Mouse (Mus musculus) liver (tissue): Measurements from ENCODE around the gene Ssh1.

Experiments
- DNase-seq: peaks from one replicate; pipeline ENCODE4 v3.0.0-alpha.2; 2020; ENCODE audit warnings: mixed read lengths

Gene Ssh1

DNA sequence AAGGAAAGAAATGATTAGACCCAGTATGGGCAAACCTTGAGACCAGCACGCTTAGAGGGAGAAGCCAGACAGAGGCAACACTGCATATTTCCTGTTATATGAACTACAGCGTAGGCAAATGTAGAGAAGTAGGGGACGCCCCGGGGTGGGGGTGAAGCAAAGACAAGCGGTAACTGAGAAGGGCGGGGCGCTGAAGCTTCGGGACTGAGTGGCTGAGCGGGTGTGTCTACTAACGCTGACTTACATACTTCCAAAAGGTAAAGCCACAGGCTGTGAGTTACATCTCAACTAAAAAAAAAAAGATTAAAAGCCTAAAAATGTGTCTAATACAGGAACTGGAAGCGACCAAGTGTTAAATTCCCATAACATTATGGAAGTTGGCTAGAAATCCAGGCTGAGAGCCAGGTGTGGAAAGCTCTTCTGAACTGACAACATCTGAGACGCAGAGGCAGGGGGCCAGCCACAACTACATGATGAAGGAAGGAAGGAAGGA, 1.3 kb downstream of the Ssh1 start:
- DNase-seq, result peak; percentile 87

DNA sequence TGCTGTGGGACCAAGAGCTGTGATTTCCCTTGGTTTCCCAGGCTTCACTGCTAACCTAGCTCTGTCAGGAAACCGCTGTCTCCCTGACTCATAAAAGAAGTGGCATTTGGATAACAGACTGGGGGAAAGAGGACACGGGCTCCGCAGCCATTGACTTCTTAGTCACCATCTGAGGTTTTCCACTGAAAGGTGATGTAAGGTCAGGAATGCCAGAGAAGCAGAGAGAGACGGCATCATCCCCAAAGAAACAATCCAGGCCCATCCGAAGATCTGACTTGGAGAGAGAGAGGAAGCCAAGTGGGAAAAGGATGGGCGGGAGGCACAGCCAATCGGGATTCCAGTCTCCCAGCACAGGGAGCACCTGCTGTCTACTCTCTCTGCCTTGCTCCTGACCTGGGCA, 2.6 kb downstream of the Ssh1 start:
- DNase-seq, result no peak

- DNase-seq, result peak; percentile 59
Measured at GRCm38 (mm10) chr5:113990593-113990992, 3.1 kb downstream of the Ssh1 start.

- peak; percentile 86 for DNase-seq
Measured at GRCm38 (mm10) chr5:113989437-113990024, 4.2 kb downstream of the Ssh1 start.

DNA sequence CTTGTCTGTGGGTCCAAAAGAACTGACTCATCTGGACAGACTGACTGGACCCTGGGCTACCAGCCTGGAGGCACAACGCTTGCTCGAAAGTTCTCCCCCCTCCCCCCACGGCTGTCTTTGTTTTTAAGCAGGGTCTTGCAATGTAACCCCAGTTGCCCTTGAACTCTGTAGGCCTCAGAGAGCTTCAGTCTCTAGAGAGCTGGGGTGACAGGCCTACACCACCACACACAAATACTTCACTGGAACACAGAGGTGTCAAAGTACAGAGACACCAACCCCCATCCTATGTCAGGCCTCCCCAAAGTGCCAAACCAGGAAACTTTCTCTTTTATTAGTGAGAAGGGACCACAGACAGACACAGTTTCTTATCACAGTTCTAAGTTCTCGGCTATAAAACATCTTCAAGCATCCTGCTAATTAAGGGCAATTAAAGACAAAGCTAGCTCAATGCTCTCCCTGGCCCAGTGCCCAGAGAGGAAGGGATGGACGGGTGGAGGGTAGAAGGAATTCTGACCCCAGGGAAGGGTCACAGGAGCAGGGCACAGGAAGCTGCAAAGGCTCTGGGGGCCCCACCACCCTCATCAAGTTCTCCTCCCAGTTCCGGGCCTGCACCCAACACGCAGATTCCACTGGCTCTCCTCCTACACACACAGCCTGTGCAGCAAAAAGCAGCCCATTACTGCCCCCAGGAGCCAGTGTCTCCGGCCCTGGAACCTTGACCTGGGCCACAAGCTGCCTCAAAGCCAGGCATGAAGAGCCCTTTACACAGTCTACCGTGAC, 7.3 kb downstream of the Ssh1 start:
- DNase-seq, result peak; percentile 62

GRCm38 (mm10) chr5:113985737-113986136, 8.0 kb downstream of the Ssh1 start:
- no peak for DNase-seq

GRCm38 (mm10) chr5:113984025-113984740, 9.5 kb downstream of the Ssh1 start:
- peak; percentile 86 for DNase-seq

- peak; percentile 44 for DNase-seq
Measured at GRCm38 (mm10) chr5:113983541-113983940, 10.2 kb downstream of the Ssh1 start.

GRCm38 (mm10) chr5:113981843-113982242, 11.9 kb downstream of the Ssh1 start:
- no peak for DNase-seq

DNA sequence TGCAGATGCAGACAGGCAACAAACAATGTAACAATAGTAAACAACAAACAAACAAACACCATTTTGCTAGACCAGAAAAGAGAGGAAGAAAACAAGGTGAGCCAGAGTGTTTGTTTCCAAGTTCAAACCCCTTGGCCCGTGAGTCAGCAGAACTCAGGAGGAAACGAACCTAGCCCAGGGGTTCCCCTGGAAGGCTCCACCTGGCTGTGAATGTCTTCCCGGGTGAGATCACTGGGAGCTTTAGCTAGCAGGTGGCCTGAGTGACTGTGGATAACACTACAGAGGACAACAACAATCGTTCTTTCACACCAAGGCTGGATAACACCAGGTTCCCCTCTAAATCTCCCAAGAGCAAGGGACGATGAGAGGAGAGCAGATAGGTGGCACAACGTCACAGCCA, 12.5 kb downstream of the Ssh1 start:
- peak; percentile 60 for DNase-seq

GRCm38 (mm10) chr5:113980511-113980910, 13.2 kb downstream of the Ssh1 start:
- peak; percentile 38 for DNase-seq

DNA sequence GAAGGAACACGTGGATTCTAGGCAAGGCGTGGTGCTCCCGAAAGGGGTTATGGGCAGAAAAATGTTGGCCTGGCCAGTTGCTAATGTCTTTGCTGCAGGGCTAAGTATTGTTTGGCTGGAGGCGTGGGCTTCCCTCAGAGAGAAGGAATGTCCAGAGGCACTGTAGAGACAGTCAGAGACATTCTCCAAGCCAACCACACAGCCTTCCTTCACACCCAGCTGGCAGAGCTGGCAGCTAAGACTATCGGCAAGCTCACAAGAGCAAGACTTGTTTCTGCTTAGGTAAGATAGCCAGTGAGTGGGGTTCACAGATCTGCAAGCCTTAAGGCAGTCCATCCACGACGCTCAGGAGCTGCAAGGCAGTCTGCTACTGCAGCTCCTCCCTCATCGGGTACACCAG, 16.4 kb downstream of the Ssh1 start:
- DNase-seq, result peak; percentile 76

GRCm38 (mm10) chr5:113976597-113976996, 17.1 kb downstream of the Ssh1 start:
- no peak for DNase-seq

DNA sequence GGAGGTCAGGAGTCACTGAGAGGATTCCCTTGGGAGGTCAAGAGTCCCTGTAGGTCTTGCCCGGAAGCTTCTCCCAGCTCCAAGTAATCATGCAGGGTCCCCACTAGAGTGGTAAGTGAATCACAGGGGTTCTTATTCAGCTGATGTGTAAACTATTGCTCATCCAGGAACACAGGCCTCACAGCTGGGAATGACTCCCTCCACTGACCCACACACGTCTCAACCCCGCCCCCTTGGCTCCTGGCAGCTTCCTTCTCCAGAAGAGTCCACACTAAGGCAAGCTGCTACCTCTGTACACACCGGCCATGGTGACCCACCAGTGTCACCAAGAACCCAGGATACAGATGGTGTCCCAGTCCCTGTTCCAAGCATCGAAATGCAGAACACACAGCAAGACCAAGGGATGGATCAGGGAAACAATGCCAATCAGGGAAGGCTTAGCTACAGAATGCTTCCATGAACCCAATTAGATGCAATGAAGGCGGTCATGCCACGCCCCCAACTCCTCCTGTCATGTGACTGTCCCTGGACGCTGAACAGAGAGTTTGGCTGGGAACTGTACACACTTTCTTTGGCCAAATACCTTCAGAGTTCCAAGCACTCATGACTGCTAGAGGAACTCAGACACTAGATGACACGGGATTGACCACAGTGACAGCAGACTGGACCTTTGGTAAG, 18.0 kb downstream of the Ssh1 start:
- DNase-seq, result peak; percentile 81

DNA sequence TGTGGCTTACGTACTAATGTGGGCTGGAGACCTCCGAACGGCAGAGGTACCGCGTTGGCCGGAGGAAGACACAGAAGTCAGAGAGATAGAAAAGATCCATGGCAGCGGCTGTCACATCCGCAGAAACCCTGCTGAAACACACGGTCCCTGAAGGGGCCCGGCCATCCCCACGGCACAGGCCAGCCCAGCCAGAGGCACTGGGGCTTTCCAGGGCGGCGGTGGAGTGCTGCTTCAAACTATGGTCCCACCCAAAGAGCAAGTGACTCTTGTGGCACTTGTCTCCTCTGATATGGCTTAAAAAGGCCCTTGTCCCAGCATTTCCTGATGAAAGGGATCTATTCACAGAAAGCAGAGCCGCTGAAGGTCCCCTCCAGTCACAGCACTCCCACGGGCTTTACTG, 19.1 kb downstream of the Ssh1 start:
- DNase-seq, result peak; percentile 79

DNA sequence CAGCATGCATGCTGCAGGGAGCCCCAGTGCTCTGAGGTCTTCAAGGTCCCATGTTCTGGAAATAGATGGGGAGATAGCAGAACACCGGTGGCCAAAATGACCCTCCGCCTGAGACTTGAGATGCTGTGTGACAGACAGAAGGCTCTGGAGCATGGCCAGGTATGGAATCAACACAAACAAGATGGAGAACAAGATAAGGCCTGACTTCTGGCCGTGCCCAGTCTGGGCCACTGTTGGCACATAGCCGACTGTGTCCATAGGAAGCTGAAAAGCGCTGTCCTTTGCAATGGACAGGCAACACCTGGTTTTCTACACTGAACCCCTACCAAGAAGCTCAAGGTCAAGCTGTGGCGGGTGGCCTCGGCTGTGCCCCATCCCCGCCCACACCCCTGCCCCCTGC, 19.9 kb downstream of the Ssh1 start:
- peak; percentile 41 for DNase-seq

DNA sequence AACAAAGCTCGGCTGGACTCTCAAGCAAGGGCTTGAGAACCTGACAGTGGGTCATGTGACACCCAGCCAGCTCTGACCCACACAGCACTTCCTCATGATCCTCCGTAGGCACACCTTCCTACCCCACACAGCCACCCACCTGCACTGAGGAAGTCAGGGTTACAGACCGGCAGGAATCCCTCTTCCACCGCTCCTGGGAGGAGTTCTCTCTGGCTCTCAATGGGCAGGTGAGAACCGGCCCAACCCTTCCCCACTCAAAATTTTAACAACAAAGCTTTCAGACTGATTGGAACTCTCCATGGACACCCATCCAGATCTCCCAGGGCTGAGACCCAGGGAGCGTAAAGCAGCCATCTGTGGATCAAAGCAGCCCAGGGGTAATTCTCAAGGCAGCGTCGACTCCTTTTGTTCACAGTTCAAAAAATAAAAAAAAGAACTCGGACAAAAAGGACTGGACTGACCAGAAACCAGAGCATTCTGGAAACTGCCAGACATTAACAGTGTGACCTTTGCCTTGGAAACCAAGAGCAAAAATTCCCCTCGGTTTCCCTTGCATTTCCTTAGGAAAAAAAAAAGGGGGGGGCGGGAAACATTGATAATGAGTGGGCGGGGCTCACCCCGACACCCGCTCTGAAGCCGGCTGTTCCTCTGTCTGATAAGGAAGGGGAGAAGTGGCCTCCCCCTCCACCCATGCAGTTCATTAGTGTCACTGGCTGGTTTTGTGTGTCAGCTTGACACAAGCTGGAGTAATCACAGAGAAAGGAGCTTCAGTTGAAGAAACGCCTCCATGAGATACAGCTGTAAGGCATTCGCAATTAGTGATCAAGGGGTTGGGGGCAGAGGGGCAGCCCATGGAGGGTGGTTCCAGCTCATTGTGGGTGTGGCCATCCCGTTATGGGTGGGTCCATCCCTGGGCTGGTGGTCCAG, 20.8 kb downstream of the Ssh1 start:
- peak; percentile 89 for DNase-seq

- DNase-seq, result no peak
Measured at GRCm38 (mm10) chr5:113971434-113971960, 22.2 kb downstream of the Ssh1 start.

DNA sequence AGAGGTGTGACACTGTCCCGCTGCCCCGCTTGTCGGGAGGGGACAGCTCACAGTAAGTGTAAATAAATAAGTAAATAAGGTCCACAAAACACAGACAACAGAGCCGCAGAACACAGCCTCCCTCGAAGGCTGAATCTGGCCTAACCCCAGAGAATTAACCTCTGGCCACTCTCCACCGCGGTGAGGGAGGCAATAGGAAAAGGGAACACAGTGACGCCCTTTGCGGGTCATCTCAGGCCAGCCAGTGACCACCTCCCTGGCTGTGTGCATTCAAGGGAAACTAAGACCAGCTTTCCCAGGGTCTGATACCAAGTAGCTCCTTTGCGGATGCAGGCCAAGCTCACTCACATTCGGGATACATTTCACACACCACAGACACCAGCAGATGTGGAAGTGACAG, 25.3 kb downstream of the Ssh1 start:
- DNase-seq, result no peak

DNA sequence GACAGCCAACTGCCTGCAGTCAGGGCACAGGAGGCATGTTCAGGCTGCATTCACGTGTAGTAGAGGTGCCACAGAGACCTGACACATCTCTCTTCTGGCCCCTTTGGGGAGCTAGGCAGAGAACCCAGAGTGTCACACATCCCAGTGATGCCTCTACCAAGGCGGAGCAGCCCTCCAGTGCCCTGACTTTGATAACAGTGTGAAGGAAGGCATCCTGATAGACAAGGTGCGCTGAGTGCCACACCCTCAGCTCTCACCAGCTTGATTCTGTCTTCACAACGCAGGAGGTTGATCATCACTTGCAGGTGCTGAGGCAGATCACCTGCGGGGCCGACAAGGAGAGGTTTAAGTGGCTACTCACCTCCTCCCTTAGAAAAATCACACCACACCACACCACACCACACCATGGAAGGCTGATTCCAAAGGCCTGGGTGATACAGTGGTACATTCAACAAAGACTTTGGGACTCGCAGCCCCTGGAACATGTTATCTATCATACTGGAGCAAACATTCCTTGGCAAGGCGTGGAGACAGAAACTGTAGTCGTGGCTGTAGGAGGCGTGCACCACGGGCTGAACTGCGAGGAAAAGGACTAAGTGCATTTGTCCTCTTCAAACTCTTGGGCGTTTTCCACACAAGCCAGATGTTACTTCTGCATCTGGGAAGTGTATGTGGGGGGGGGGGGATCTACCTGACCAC, 27.1 kb downstream of the Ssh1 start:
- peak; percentile 33 for DNase-seq

DNA sequence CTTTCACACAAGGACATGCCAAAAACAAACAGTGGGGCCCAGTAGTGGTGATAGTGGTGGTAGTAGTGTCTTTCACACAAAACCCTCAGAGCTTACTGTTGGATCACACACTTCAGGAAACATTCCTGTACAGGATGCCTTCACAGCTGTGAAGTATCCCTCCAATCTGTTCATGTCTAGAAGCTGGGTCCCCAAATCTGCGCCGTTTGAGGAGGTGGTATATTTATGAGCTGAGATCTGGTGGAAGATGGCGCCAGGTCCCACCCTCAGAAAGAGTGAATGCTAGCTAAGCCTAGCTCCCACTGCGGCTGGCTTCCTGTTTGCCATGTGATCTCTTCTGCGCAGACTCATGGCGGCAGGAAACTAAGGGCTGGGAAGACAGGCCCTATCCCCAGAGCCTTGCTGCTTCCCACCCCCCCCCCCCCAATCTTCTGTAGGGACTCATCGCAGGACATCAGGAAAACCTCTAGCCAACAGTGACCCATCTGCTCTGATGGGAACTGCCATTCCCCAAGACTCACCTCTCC, 28.0 kb downstream of the Ssh1 start:
- no peak for DNase-seq
